Mouse (Mus musculus) liver, embryonic 15.5 days (tissue): ENCODE measurements around the gene Fam181a. TPM values are rescaled to one million over a fixed set of nuclear protein-coding genes. Genes with fewer than 3 reads are reported as not detected.

Experiments
- ATAC-seq: fragments of 200-750 bp; cut with Nextera tagmentation; 2 replicates; pipeline ENCODE4 v1.8.0; 2017; ENCODE audit warnings: moderate number of reproducible peaks, mild to moderate bottlenecking, moderate library complexity; ENCODE audit not compliant: insufficient read depth
- H3K27ac ChIP-seq: fragments of 300-500 bp; sonication (generic); replicated peaks from 2 replicates; pipeline ENCODE4 v1.5.1; 2015; ENCODE audit warnings: mild to moderate bottlenecking, inconsistent platforms
- H3K27me3 ChIP-seq: fragments of 300-500 bp; sonication (generic); 2 replicates; pipeline ENCODE4 v1.6.1; 2015; ENCODE audit warnings: mild to moderate bottlenecking, inconsistent platforms
- H3K36me3 ChIP-seq: fragments of 300-500 bp; sonication (generic); replicated peaks from 2 replicates; pipeline ENCODE4 v1.6.1; 2015; ENCODE audit warnings: moderate library complexity, mild to moderate bottlenecking, inconsistent platforms
- H3K4me1 ChIP-seq: fragments of 300-500 bp; sonication (generic); replicated peaks from 2 replicates; pipeline ENCODE4 v1.6.1; 2015; ENCODE audit warnings: inconsistent platforms
- H3K4me2 ChIP-seq: fragments of 300-500 bp; sonication (generic); 2 replicates; pipeline ENCODE4 v1.6.1; 2015; ENCODE audit warnings: moderate library complexity, mild to moderate bottlenecking, inconsistent platforms
- H3K4me3 ChIP-seq: fragments of 300-500 bp; sonication (generic); replicated peaks from 2 replicates; pipeline ENCODE4 v1.5.1; 2015; ENCODE audit warnings: mild to moderate bottlenecking, inconsistent platforms
- H3K9ac ChIP-seq: fragments of 300-500 bp; sonication (generic); 2 replicates; pipeline ENCODE4 v1.6.1; 2015; ENCODE audit warnings: moderate library complexity, mild to moderate bottlenecking, inconsistent platforms
- H3K9me3 ChIP-seq: fragments of 300-500 bp; sonication (generic); replicated peaks from 2 replicates; pipeline ENCODE4 v1.6.1; 2016; ENCODE audit warnings: inconsistent platforms
- WGBS: fragments of 180-500 bp; shearing (Covaris S2); methylation state at CpG from one replicate; pipeline ENCODE4 v1.1.7; 2015; ENCODE audit warnings: mixed read lengths; ENCODE audit not compliant: insufficient replicate concordance; 5-methylcytosine and 5-hydroxymethylcytosine counted together
- polyA plus RNA-seq: library from polyadenylated mRNA; unstranded; fragments of >200 nt; fragmentation: Nextera tagmentation; extraction: Ambion mirVana; gene quantifications from 2 replicates; pipeline ENCODE4 v1.2.1, GENCODE M21; 2015

Fam181a gene
- polyA plus RNA-seq, 1 experiment from 2014 or later = not detected

- H3K27me3 ChIP-seq = peaks cover 37% of the 10 kb centered on the region
- peaks cover 16% of the 10 kb centered on the region for H3K4me1 ChIP-seq
- no peaks in the 10 kb centered on the region for H3K9me3 ChIP-seq
- no peak overlapping the region for H3K9ac ChIP-seq
- no peaks in the 10 kb centered on the region for H3K36me3 ChIP-seq
- peak overlapping the region; percentile 30 for H3K4me2 ChIP-seq
- H3K4me3 ChIP-seq = no peak overlapping the region
- WGBS = 10% methylated on average over 25 of the region's 25 CpGs
- H3K27ac ChIP-seq = no peak overlapping the region
- ATAC-seq = no peak
These were observed 4.0 kb downstream of the Fam181a start for GRCm38 (mm10) chr12:103314640-103315361.

DNA sequence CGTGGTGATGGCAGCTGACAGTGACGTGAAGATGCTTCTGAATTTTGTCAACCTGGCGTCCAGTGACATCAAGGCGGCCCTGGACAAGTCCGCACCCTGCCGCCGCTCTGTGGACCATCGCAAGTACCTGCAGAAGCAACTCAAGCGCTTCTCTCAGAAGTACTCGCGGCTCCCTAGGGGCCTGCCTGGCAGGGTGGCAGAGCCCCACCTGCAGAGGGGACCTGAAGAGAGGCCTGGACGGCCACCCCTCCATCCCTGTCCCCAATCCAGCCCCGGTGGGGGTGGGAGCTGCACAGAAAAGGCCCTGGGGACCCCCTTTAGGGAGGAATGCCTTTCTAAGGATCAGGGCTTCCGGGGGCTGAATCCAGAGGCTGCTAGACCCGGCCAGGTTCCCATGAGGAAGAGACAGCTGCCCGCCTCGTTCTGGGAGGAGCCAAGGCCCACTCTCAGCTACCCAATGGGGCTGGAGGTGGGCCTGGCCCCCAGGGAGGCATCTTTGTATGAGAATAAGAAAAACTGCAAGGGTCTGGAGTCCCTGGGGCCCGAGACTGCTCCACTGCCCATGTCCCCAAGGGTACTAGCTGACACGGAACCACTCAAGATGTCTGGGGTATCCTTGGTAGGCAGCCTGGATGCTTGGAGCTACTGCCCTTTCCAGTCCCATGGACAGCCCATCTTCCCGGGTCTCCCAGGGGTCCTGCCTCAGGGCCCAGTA lies 5.2 kb downstream of the Fam181a start:
- H3K36me3 ChIP-seq = no peaks in the 10 kb centered on the region
- H3K27ac ChIP-seq = no peak overlapping the region
- H3K4me2 ChIP-seq = no peak overlapping the region
- H3K27me3 ChIP-seq = peaks cover 37% of the 10 kb centered on the region
- 38% methylated on average over 20 of the region's 20 CpGs for WGBS
- no peaks in the 10 kb centered on the region for H3K9me3 ChIP-seq
- no peak overlapping the region for H3K9ac ChIP-seq
- H3K4me1 ChIP-seq = peaks cover 16% of the 10 kb centered on the region
- ATAC-seq = no peak
- no peak overlapping the region for H3K4me3 ChIP-seq

GRCm38 (mm10) chr12:103322801-103323200 lies 12.0 kb downstream of the Fam181a start:
- Histone ChIP-seq H3K27ac (no peak overlapping the region), H3K27me3 (peaks cover 19% of the 10 kb centered on the region), H3K9ac (no peak overlapping the region), H3K4me3 (no peak overlapping the region), H3K36me3 (no peaks in the 10 kb centered on the region), H3K9me3 (no peaks in the 10 kb centered on the region), H3K4me1 (peaks cover 16% of the 10 kb centered on the region; the same call in 1 of the 2 replicates), H3K4me2 (no peak overlapping the region)
- WGBS = 24% methylated on average over 3 of the region's 3 CpGs
- no peak for ATAC-seq

GRCm38 (mm10) chr12:103325156-103325857 lies 14.5 kb downstream of the Fam181a start:
- peaks cover 19% of the 10 kb centered on the region for H3K27me3 ChIP-seq
- WGBS = 6% methylated on average over 60 of the region's 60 CpGs
- peak; percentile 68 for ATAC-seq
- no peak overlapping the region for H3K4me3 ChIP-seq
- no peaks in the 10 kb centered on the region for H3K9me3 ChIP-seq
- peaks cover 19% of the 10 kb centered on the region; the same call in 1 of the 2 replicates for H3K4me1 ChIP-seq
- H3K27ac ChIP-seq = no peak overlapping the region
- peak overlapping the region; percentile 58 for H3K4me2 ChIP-seq
- no peak overlapping the region for H3K9ac ChIP-seq
- H3K36me3 ChIP-seq = no peaks in the 10 kb centered on the region

- H3K36me3 ChIP-seq = no peaks in the 10 kb centered on the region
- peaks cover 19% of the 10 kb centered on the region for H3K27me3 ChIP-seq
- WGBS = 53% methylated on average over 4 of the region's 4 CpGs
- H3K4me2 ChIP-seq = no peak overlapping the region
- ATAC-seq = no peak
- H3K4me1 ChIP-seq = peaks cover 19% of the 10 kb centered on the region; the same call in 1 of the 2 replicates
- H3K9me3 ChIP-seq = no peaks in the 10 kb centered on the region
- H3K27ac ChIP-seq = no peak overlapping the region
- H3K4me3 ChIP-seq = no peak overlapping the region
- H3K9ac ChIP-seq = no peak overlapping the region
These were observed 15.8 kb downstream of the Fam181a start for GRCm38 (mm10) chr12:103326569-103326968.

DNA sequence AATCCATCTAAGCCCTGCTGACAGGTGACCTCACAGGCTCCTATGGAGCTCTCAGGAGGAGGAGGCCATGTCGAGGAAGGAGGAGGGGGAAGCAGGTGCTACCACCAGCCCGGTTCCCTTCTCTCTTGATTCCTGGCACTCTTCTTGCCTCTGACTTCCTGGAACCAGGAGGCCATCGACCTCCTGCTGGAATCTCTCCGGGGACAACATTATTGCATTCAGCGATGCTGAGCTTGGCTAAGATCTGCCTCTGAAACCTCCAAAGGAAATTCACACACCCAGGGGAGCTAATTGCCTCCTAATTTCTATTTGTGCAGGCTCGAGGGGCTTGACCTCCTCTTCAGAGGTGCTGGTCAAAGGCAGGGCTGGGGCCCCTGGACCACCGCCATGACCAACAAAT lies 16.3 kb downstream of the Fam181a start:
- Histone ChIP-seq H3K4me1 (peaks cover 19% of the 10 kb centered on the region; the same call in 1 of the 2 replicates), H3K9me3 (no peaks in the 10 kb centered on the region), H3K27ac (no peak overlapping the region), H3K9ac (no peak overlapping the region), H3K4me2 (no peak overlapping the region), H3K4me3 (no peak overlapping the region), H3K36me3 (no peaks in the 10 kb centered on the region), H3K27me3 (peaks cover 19% of the 10 kb centered on the region)
- 44% methylated on average over 7 of the region's 7 CpGs for WGBS
- no peak for ATAC-seq

GRCm38 (mm10) chr12:103328448-103329191 lies 17.8 kb downstream of the Fam181a start:
- H3K9ac ChIP-seq = no peak overlapping the region
- H3K4me3 ChIP-seq = no peak overlapping the region
- peaks cover 19% of the 10 kb centered on the region; the same call in 1 of the 2 replicates for H3K4me1 ChIP-seq
- peaks cover 17% of the 10 kb centered on the region for H3K27me3 ChIP-seq
- H3K9me3 ChIP-seq = no peaks in the 10 kb centered on the region
- ATAC-seq = peak; percentile 43; the same call in 1 of the 2 replicates
- no peak overlapping the region for H3K27ac ChIP-seq
- H3K4me2 ChIP-seq = no peak overlapping the region
- H3K36me3 ChIP-seq = no peaks in the 10 kb centered on the region
- 57% methylated on average over 7 of the region's 7 CpGs for WGBS

DNA sequence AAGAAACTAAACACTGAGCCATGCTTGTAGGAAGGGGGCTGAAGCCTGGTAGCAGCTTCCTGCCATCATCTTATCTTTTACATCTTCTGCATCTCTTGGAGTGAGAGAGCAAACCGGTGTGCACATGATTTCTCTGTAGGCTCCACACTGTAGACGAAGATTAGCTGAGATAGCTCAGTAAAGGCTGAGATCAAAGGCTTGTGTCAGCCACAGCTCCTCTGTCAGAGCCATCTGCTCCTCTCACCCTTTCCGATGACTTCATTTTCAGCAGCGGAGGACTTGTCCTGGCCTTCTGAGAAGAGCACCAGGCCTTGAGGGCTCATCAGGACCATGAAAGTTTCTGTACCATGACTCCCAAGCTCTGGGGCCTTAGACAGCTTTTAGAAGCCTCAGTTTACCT lies 20.7 kb downstream of the Fam181a start:
- 32% methylated on average over 4 of the region's 4 CpGs for WGBS
- H3K9me3 ChIP-seq = no peaks in the 10 kb centered on the region
- no peak overlapping the region for H3K4me2 ChIP-seq
- H3K4me1 ChIP-seq = 0 out of 2 replicates have a peak, but pooled peaks cover 8% of the 10 kb centered on the region
- H3K27me3 ChIP-seq = no peaks in the 10 kb centered on the region
- no peaks in the 10 kb centered on the region for H3K36me3 ChIP-seq
- ATAC-seq = no peak
- no peak overlapping the region for H3K4me3 ChIP-seq
- no peak overlapping the region for H3K9ac ChIP-seq
- no peak overlapping the region for H3K27ac ChIP-seq

- ATAC-seq = no peak
- 8% methylated on average over 2 of the region's 2 CpGs for WGBS
These were observed 22.1 kb downstream of the Fam181a start for GRCm38 (mm10) chr12:103332879-103333278.

DNA sequence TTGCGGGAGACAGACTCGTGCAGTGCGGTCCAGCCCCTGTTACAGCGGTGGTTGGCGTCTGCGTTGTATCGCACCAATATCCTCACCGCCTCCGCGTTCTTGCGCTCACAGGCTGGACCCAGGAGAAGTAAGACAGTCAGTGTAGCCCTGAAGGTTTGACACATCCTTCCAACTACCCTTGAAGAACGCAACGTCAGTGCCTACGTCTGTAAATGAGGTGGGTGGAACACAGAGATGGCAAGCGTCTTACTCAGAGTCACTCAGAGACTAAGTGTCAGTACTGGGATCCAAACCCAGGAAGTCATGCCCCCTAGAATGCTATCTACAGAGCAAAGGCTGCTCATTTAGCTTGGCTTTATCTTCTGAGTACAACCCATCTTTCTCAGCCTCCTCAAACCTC lies 22.7 kb downstream of the Fam181a start:
- WGBS = 76% methylated on average over 15 of the region's 15 CpGs
- Histone ChIP-seq H3K9me3 (no peaks in the 10 kb centered on the region), H3K4me3 (no peak overlapping the region), H3K36me3 (no peaks in the 10 kb centered on the region), H3K9ac (no peak overlapping the region), H3K27ac (no peak overlapping the region), H3K4me2 (no peak overlapping the region), H3K27me3 (no peaks in the 10 kb centered on the region), H3K4me1 (0 out of 2 replicates have a peak, but pooled peaks cover 3% of the 10 kb centered on the region)
- ATAC-seq = no peak

More at GRCm38 (mm10) chr12:103332879-103333278, 22.1 kb downstream of the Fam181a start:
- Histone ChIP-seq H3K4me1 (0 out of 2 replicates have a peak, but pooled peaks cover 3% of the 10 kb centered on the region), H3K36me3 (no peaks in the 10 kb centered on the region), H3K4me3 (no peak overlapping the region), H3K9ac (no peak overlapping the region), H3K9me3 (no peaks in the 10 kb centered on the region), H3K27me3 (no peaks in the 10 kb centered on the region), H3K4me2 (no peak overlapping the region), H3K27ac (no peak overlapping the region)
